Mouse (Mus musculus) myocyte (in vitro differentiated cells): Measurements from ENCODE around the gene Oas3.

Experiments used
- CEBPB ChIP-seq: IDR thresholded peaks from 2 replicates; pipeline ENCODE4 v1.6.1; 2011; ENCODE audit warnings: mild to moderate bottlenecking, moderate library complexity; ENCODE audit not compliant: poor library complexity, insufficient read depth, severe bottlenecking
- POLR2A ChIP-seq: IDR thresholded peaks from one replicate; pipeline ENCODE4 v1.6.1; 2011; ENCODE audit warnings: low read depth, mild to moderate bottlenecking, control low read depth, moderate library complexity; ENCODE audit not compliant: insufficient read length
- USF1 ChIP-seq: IDR thresholded peaks from one replicate; pipeline ENCODE4 v1.6.1; 2011; ENCODE audit warnings: low read depth, mild to moderate bottlenecking, control low read depth, moderate library complexity

DNA sequence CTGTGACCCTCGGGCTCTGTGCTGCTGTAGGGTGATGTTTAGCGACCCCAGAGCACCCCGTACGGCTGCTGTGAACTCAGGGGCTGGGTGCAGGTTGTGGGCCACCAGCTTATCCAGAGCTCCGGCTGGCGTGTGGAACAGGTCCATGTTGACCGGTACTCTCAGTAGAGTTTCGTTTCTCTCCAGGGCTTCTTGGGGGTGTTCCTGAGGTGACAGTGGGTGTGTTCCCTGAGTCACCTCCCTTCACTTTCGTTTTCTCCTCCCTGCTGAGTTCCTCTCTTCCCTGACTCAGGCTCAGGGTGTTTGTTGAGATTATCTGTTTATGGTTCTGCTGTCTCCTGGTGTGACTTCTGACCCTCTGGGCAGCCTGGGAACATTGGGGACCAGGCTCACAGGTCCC lies at the start of gene Oas3:
- TF ChIP-seq POLR2A (no peak), CEBPB (no peak), USF1 (no peak)
